Comparison of ENCODE assay signal across 13 mouse cellular contexts in the genomic region with DNA sequence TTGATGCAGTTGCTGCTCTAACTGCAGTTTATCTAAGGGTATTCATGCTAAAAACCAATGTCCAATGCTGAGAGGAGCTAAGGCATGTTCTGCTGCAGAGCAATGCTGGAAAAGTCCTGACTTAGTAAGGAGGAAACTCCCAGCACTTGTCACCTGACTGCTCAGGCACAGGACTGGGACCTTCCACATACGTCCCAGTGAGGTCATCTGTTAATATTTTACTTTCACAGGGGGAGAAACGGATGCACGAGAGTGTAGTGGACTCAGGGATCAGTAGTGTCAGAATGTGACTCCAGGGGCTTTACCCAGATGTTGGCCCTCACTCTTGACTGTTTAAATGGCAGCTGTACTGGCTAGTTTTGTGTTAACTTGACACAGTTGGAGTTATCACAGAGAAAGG.
"Had no signal": no experiment of that assay in that cellular context is flagged by ENCODE, and none has a peak within 500 bp of the region (broad histone marks: within the 10 kb centered on the region; RNA-seq: fewer than 3 reads in every experiment).

No protein-coding gene starts in this region.

- H3K9ac ChIP-seq: hindbrain, embryonic 14.5 days; liver, embryonic 14.5 days had no signal

- H3K27ac ChIP-seq: hindbrain, embryonic 14.5 days; hindbrain, postnatal 0 days; left cerebral cortex, adult 2 months; liver, embryonic 14.5 days had no signal

- DNase-seq: layer of hippocampus, postnatal 36 days; lung, adult 2 months; lung, postnatal 14 days; lung, postnatal 4 days; midbrain, embryonic 14.5 days; thymus, adult 18-20 months; thymus, postnatal 36 days had no signal

- H3K4me2 ChIP-seq: hindbrain, embryonic 14.5 days; midbrain, embryonic 11.5 days had no signal

- ATAC-seq: hindbrain, postnatal 0 days; inflammation-experienced regulatory T-cells, adult 6 months had no signal

- H3K4me3 ChIP-seq: left cerebral cortex, adult 2 months had no signal
